Mouse (Mus musculus) erythroblast, embryonic 14.5 days (primary cell): ENCODE measurements at regions not wholly inside any gene's neighbourhood (a gene's known extent, or its start where the extent isn't known, plus 50 kb on each side); places are given as distances from the start of the nearest gene placed in this dataset.

Source experiments
- GATA1 ChIP-seq: IDR thresholded peaks from 2 replicates; pipeline ENCODE4 v1.6.1; 2012; ENCODE audit warnings: low read length, inconsistent platforms, mixed read lengths
- TAL1 ChIP-seq: IDR thresholded peaks from 3 replicates; pipeline ENCODE4 v1.6.1; 2012; ENCODE audit warnings: low read length, inconsistent platforms, mixed read lengths

- TF ChIP-seq GATA1, result no peak
- no peak for TF ChIP-seq TAL1
Observed at GRCm38 (mm10) chr1:34761870-34762269, 81.0 kb downstream of the Fam168b start.
